Mouse (Mus musculus): Measurements from ENCODE around the gene Olfr1364.

GRCm38 (mm10) chr13:21530136-21530535, 51.4 kb downstream of the Olfr1364 start:
- TF ChIP-seq MAFK (IDR thresholded peaks at IDR 0.05; ENCODE audit: insufficient read depth, low read depth, low read length) (no peak), HCFC1 (IDR thresholded peaks at IDR 0.05; ENCODE audit: borderline replicate concordance, insufficient read depth, low read length) (no peak), CHD2 (IDR thresholded peaks at IDR 0.05; ENCODE audit: low read depth, low read length) (no peak), ZNF384 (IDR thresholded peaks at IDR 0.05; ENCODE audit: low read depth, low read length) (no peak), ZC3H11A (IDR thresholded peaks at IDR 0.05; ENCODE audit: borderline replicate concordance, low read depth, low read length) (no peak)
